Mouse (Mus musculus): ENCODE data around the gene Pigk.

Gene Pigk

DNA sequence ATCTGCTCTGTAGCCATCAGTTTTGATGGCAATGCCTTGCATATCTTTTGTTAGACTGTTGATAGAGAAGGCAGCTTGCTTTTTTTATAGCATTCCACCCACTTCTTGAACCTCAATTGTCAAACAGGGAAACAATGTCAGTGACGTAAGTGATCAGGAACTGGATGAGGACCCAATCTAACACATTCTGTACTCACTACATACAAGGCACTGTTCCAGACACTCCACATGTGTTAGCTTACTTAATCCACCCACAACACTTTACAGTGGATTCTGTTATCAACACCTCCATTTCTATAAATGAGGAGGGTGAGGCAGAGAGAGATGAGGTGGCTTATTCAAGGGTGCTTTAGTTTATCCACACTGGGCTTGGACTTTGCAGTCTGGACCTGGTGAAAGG lies 124.0 kb downstream of the Pigk start:
- no peak for DNase-seq (ENCODE audit: low read depth, low spot score)

DNA sequence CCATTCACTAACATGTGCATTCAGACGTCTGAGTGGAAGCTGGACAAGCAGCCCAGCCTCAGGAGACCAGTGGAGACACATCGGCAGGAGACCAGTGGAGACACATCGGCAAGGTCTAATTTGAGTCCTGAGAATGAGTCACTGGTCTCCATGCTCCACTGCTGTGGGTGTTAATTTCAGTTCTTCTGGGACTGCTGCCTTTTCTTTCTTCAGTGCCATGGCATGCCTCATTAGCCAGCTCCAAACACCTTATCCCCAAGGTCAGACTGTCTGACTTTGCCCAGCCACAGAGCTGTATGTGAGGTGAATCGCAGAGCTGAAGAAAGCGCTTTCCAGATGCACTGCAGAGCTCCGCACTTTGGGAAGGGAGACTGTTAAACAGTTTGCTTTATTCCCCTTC lies 127.4 kb downstream of the Pigk start:
- no peak for DNase-seq (ENCODE audit: low read depth, low spot score)

DNA sequence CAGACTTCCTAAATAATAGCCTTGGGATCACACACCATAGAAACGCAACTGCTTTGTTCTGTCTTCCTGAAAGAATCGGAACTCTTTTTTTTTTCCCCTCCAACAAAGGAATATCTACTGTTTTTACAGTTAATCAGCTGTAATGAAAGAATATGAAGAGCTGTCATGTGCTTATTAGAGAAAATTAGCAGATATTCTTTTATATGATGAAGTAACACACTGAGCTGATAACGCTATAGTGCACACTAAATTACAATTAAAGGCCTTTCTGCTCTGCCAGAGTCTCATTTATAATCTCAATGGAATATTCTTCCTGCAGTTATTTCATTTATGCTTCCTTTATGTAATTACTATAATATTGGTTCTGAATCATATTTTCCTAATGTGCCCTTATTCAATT lies 128.7 kb downstream of the Pigk start:
- no peak for DNase-seq (ENCODE audit: low read depth, low spot score)

DNA sequence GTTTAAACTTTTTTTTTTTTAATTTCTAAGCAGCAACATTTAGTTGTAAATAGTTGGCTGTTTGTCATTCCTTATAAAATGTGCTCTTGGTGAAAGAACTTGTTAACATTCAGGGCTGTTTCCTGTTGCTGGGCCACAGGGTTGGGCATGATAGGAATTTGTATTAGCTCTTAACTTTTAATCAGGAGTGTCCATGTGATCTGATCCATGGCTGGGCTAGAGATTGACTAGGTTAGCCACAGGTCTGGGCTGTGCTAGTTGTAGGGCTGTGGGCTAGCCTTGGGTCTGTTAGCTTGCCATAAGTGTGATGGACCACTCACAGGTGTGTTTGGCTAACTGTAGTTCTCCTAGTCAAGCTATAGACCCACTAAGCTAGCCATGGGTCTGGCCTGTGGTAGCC lies 130.0 kb downstream of the Pigk start:
- no peak for DNase-seq (ENCODE audit: low read depth, low spot score)

DNA sequence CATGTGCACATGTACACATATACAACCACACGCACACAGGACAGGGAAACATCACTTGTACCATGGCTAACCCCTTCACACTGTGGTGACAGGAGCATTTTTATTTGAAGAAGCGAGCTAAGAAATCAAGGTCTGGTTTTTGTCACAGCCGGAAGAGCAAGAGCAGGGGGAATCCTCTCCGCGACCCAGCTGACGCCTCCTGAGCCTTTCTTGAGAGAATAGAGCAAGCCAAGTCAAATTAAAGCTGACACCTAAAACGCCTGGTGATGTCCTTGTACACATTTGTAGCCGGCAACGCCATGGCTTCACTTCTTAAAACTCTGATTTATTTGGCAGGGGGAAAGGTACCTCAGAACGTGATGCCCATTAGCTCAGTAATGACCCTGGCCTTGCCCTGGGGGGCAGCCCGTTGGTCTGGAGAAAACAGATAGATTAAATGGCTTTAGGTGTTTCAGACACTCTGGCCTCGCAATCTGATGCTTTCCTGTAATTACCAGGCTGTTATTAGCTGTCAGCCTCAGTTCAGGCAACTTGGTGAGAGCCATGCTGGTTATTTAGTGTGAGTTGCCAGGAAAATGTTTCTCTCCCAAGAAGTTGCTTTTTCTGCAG lies 141.2 kb downstream of the Pigk start:
- no peak for DNase-seq (ENCODE audit: low read depth, low spot score)

DNA sequence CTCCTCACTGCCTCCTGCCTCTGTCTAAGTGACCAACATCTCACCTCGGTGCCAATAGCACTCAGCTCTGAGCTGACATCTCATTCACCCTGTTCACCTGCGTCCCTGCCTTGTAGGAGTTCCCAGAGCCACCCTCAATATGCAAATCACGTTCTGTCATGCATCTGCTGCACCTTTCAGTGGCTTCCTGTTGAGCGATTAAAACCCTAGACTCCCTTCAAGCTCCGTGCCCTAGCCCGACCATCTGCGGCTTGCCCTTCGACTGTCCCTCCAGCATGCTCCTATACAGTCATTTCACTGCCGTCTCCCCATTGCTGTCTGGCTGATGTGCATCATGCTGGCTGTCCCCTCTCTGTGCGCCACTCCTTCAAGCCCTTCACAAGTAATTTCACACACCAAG lies 142.2 kb downstream of the Pigk start:
- DNase-seq (ENCODE audit: low read depth, low spot score): peak; percentile 9

DNA sequence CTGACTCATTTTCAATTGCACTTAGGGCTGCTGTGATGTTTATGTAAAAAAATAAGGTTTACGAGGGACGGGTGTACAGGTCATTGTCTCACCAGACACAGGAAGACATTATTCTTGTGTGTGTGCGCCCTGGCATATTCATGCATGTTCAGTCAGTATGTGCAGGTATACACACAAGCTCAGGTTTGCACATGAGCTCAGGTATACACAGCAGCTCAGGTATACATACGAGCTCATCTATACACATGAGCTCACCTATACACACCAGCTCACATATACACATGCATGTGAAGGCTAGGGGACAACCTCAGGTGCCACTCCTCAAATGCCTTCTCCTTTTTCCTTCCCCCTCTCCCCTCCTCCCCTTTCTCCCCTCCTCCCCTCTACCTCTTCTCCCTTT lies 147.6 kb downstream of the Pigk start:
- DNase-seq (ENCODE audit: low read depth, low spot score): no peak

DNA sequence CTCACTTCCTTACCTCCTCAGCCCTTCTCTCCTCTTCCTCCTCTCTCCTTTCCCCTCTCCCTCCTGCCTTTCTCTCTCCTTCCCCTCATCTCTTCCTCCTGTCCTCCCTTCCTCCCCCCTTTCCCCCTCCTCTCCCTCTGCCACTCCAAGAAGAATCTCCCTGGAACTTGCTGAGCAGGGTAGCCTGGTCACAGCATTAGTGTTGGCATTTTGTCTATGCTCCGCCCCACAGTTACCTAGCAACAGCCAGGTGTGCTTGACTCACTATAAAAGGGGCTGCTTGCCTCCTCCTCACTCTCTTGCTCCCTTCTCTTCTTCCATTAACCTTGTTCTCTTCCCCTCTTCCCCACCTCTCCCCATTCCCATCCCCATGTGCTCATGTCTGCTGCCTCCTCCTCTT lies 148.1 kb downstream of the Pigk start:
- DNase-seq (ENCODE audit: low read depth, low spot score): no peak

DNA sequence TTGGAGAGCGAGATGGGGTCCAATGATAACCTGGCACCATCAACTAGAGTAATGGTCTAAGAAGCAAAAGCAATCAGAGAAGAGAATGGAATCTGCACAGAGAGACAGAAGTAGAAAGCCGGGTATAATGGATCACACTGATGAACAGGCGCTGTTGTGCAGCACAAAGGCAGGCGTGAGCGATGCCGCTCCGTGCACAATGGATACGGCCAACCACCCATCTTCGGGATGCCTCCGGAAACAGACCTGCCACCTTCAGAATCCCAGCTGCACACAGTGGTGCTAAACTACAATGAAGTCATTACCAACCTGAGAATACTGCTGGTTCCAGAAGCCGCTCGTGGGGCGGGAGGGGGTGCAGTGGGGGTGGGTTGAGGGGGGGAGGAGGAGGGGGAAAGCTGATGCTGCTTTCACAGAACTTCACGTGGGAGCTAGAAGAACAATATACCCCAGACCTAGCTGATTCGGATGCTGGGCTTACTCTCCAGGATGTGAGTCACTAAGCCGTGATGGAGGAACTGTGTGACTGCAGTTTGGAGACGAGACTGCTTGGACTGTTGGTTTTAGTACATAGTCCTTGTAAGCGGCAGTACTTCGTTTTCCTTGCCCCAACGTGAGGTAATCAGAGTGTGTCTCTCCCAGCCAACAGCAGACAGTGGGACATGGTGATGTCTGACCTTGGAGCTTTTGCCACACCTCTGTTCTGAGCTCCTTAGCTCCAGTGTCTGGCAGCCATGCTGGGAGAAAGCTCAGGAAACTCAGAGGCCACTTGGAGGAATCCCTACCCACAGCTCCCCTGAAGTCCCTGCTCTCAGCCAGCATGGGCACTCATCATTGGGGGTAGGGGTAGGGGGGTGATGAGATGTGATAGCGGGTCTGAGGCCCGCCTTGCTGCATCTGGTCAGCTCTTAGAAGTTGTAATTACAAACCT lies 152.4 kb downstream of the Pigk start:
- DNase-seq (ENCODE audit: low read depth, low spot score): no peak

DNA sequence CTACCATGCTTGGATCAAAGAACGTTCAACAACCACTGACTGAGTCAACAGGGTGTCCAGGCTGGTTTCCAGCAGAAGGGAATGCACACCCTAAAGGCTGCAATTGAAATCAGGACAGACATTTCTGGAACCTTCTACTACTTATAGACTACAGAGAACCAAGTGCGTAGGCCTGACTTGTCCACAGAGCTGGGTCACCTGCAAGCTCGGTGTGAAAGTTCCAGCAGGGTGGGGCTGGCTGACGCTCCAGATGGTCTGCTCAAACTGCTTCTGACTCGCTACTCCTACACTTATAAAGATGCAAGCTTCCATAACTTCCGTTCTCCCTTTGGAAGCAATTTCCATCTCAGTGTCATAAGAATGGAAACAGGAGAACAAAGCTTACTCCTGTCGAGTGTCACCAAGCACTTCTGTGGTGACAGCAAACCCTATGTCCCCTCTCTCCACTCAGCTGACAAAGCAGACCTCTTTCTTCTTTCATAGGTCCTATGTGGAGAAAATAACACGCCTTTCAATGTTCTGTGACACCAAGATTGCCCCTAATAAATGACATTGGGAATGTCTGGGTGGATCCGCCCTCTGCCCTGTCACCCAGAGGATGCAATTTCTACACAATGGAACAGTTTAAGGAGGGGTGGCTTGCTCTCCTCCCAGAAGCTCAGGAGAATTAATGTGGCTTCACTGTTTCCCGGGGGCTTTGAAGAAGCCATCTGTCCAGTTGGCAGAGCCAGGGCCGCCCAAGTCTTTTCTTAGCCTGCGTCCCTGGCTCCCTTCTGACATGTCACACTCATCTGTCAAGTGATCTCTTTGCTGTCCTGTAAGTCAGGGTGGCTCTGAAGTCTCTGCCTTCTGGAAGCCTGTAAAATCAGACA lies 154.0 kb downstream of the Pigk start:
- DNase-seq (ENCODE audit: low read depth, low spot score): no peak

DNA sequence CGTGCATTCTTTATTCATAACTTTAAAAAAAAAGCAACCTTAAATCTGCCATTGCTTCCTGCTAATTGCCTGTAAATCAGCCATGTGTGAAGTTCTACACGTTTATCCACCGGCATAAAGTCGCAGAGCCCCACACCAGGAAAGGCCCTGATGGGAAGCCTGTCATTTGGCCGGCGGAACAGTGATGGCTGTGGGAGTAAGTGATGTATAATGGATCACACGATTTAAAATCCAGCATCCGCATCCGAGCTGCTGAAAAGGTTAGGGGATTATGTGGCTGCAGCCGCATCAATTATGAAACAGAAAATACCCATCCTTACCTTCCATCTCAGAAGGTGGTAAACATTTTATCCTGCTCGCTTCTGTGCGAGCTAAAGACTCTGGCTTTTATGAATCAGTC lies 158.2 kb downstream of the Pigk start:
- DNase-seq (ENCODE audit: low read depth, low spot score): no peak

DNA sequence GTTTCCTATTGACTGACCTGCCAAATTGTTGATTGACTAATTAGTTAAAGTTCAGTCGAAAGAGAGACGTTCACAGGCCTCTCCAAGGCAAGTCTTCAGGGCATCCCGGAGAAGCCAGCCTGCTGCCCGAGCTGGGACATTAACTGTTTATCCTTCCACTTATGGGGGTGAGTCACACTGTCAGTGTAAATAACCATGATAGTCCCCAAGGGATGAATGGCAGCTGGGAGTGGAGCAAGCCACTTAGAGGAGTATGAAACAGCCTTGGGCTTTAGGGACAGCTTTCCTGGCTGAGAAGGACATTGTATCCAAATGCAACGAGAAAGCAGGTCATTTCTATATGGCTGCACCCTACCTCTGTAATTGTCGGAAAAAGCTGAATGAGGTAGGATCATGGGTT lies 158.7 kb downstream of the Pigk start:
- no peak for DNase-seq (ENCODE audit: low read depth, low spot score)

DNA sequence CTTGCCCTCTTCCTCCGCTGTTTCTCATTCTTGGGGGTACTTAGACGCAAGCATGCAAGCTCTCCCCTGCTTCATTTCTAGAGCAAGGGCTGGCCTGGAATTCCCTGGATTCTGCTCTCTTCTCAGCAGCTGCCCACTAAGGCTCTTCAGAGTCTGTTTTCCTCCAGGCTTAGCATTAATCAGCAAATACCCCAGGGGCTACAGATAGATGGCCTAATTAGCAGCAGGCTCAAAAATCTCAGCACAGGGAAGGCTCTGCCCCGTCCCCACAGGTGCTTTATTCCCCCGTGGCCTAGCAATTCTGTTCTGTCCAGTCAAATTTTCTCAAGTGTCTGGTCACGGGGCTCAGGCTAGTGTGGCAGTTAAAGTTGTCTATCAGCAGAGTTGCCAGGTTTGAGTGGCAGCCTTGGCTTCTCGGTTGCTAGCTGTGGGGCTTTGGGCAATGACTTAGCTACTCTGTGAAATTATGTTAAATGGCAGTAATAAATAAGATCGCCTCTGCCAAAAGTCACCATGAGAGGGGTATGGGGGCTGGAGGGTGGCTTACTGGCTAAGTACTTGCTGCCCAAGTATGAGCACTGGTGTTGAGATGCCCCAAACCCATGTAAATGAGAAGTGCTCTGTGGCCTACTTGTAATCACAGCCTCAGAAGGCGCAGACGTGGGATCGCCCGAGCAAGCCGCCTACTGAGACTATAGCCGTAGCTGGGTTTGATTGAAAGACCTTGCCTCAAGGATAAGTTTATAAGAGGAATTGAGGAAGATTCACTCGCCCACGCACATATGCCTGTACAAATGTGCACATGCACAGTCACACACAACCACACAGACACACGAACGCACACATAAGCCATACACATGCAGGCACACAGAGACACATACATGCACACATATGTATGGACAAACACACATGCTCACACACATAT lies 160.8 kb downstream of the Pigk start:
- DNase-seq (ENCODE audit: low read depth, low spot score): no peak

DNA sequence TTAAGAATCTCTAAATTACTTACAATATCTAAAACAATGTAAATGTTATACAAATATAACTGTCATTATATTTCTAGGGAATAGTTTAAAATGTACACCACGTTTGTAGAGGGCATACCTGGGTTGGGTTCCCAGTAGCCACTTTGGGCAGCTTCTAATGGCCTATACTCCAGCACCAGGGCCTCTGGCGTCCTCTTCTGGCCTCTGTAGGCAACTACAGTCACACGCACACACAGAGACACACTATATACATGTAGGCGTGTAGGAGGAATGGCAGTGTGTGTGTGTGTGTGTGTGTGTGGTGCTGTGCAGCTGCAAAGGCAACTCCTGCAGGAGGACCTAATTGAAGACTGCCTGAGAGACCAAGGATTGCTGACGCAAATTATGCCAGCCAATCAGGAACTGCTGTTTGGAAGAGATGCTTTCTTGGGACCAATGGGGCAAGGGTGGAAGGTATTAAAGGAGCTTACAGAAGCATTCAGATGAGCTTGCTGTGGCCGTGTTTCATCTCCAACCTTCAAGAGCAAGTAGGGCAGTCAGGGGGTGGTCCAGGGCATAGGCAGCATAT lies 161.9 kb downstream of the Pigk start:
- no peak for DNase-seq (ENCODE audit: low read depth, low spot score)

DNA sequence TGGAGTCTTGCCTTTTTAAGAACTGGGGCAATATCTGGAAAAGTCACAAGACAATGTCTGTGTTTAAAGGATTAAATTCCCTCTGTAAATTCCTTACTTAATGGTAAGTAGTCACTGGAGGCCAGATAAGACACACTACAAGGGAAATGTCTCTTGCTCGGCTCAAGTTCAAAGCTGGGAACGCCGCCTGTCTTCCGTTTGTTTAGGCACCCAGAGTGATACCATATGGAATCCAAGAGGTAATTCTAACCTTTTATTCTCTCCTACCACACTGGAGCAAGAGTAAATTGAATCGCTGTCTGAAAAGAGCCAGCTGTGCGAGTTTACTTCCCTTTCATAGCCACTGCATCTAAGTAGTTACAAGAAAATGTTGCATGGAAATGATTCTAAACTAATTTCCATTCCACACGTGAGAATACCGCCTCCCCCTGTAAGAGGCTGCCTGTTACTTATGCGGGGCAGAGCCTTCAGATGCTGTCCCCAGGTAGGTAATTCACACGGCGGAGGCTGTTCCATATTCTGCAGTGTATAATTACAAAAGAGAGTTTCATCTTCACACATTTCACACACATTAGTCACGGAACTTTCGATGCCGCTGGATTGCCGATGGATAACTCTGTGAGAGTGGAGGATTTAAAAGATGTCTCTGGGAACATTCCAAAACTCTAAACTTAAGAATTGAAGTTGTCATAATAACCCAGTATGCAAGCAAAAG lies 166.4 kb downstream of the Pigk start:
- DNase-seq (ENCODE audit: low read depth, low spot score): no peak

DNA sequence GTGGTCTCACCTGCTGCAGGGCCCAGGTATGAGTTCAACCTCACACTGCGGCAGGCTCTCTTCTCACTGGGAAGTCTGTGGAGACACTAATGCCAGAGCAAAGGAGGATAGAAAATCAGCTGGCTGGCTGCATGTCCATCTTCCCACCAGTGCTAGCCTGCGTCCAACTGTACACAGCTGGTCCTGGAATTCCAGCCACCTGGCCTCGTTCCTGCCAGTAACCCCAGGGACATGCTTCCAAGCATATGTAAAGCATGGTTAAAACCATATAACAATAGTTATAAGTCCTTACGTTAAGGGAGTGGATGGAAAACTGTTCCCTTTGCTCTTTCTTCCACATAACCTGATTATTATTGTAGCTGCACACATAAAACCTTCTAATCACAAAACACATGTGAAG lies 167.8 kb downstream of the Pigk start:
- DNase-seq (ENCODE audit: low read depth, low spot score): no peak

DNA sequence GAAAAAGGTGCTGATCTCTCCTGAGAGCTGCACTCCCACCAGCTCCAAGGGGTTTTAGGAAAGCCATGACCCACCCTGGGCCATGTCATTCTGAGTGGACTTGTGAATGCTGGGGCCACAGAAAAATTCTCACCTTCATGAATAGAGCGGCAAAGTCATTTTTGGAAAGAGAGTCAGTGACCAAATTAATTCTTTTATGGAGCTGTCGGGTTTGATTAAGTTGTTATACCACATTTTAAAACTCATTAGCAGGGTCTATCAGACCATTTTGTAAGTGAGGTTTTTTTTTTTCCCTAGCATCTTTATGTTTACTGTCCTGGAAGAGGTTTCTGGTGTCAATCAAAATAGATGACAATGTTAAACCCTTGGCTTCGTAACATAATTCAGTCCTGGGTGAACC lies 169.7 kb downstream of the Pigk start:
- no peak for DNase-seq (ENCODE audit: low read depth, low spot score)

DNA sequence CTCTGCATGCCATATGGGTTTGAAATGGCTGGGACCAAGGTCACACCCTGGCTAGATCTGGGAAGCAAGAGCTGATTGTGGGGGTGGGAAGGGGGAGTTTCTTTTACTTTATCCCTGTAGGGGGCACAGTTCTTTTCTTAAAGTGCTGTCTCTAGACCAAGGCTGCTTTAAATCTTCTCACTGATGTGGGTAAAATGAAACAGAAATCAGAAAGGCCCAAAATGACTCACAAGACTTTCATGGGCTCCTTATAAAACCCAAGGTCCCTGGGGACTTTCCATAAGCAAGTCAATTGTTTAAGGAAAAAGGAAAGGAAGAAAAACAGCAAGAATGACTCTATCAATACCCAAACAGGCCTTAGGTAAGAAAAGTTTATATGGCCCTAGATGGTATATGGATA lies 172.8 kb downstream of the Pigk start:
- peak; percentile 38 for DNase-seq (ENCODE audit: low read depth, low spot score)

DNA sequence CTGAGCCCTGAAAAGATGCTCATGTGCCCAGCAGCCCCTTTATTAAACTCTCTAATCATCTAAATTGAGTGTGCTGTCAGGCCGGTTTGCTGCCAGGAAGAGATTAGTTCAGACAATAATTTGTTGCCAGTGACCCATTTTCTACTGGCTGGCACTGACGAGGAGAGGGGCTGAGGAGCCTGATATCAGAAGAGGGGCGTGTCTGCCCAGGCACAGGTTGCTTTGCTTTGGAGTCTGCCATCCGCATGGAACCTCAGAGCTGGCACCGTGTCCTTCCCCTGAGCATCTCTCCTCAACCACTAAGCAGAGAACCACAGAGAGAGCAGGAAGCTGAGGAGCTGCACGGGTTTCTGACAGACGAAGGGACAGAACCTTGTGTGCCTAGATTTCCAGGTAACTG lies 174.2 kb downstream of the Pigk start:
- no peak for DNase-seq (ENCODE audit: low read depth, low spot score)

DNA sequence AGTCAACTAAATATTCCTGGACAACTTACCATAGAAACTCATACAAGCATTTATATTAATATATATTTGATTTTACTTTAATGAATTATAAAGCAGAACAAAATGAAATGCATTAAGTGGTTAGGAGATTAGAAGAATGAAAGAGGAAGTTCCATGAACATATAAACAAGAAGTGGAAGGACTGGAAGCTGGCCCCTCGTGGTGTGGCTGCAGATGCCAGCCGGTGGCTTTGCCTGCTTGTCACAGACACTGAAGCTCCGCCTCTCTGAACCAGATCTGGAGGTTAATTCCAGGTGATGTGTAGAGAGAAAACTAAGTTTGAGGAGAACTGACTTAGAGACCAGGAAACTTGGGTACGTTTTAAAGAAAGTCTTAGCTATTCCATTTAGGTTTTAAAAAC lies 181.0 kb downstream of the Pigk start:
- no peak for DNase-seq (ENCODE audit: low read depth, low spot score)

Measured in CD4-positive, CD25-positive, alpha-beta regulatory T cell, adult 2 months (primary cell).